Mouse (Mus musculus): ENCODE measurements around the gene Plekhf1.

Gene Plekhf1

DNA sequence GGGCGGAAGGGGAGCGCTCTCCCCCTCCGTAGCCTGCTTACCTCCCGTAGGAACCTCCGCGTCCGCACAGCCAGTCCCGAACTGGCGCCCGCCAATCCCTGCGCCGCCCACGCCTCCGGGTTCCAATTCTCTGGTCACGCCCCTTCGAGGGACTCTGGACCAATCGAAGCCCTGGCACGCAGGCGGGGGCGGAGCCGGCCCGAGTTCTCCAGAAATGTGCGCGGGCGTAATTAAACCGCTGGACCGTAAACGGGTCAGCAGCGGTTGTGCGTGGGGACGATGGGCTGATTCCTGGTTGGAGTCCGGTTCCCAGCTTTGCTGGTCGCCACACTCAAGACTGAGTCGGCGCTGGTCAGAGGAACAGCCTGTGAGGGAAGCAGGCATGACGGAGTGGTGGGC lies at the start of gene Plekhf1:
Gene Plekhf1, minus strand, starts transcription at position 117 of the 399 bp plus-strand sequence.
- DNase-seq (ENCODE audit: extremely low read depth, low read depth): peak; percentile 75

DNA sequence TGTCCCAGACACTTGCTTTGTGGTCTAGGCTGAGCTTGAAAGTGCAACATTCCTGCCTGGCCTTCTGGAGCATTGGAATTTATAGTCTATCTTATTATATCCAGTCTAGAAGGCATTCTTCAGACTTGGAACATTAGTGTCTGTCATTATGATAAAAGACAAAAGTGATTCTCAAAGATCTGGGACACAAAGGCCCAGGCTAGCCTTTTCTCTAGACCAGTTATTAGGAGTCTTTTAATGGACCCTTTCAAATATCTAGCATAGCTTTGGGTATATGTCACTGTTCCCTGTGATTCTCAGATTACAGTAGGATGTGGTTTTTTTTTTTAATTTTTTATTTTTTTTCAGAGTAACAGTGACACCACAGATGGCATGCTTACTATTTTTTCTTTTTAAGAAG lies 44.7 kb upstream of the Plekhf1 start:
- no peak for DNase-seq (ENCODE audit: extremely low read depth, low read depth)

DNA sequence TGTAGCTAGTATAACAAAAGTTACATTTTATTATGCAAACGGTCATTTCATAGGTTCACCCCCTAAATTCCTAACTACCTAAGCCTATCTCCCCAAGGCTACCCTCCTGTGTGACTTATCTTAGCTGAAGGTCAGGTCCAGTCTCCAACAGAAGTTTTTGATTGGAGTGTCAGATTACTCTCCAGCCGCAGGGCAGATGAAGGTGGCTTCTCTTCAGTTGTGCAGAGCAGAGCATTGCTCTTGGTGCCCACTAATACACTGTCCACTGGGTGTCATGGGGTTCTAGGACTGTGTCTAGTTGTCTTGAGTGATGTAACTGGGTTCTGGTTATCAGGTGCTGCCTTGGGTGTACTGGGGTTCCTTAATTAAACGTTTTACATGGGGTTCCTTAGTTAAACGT lies 44.0 kb upstream of the Plekhf1 start:
- no peak for DNase-seq (ENCODE audit: extremely low read depth, low read depth)

DNA sequence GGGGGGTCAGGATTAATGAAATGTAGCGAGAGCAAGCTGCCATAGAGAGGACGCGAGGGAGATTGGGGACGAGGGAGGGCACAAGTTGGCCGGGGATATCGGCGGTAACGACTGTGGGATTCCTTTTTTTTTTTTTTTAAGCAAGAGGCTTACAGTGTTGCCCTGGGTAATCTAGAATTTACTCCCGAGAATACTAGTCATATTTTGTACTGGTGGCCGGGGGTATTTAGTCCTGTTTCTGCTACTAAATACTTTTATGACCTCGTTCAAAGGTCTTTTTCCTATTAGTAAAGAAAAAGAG lies 43.6 kb upstream of the Plekhf1 start:
- DNase-seq (ENCODE audit: extremely low read depth, low read depth): no peak

DNA sequence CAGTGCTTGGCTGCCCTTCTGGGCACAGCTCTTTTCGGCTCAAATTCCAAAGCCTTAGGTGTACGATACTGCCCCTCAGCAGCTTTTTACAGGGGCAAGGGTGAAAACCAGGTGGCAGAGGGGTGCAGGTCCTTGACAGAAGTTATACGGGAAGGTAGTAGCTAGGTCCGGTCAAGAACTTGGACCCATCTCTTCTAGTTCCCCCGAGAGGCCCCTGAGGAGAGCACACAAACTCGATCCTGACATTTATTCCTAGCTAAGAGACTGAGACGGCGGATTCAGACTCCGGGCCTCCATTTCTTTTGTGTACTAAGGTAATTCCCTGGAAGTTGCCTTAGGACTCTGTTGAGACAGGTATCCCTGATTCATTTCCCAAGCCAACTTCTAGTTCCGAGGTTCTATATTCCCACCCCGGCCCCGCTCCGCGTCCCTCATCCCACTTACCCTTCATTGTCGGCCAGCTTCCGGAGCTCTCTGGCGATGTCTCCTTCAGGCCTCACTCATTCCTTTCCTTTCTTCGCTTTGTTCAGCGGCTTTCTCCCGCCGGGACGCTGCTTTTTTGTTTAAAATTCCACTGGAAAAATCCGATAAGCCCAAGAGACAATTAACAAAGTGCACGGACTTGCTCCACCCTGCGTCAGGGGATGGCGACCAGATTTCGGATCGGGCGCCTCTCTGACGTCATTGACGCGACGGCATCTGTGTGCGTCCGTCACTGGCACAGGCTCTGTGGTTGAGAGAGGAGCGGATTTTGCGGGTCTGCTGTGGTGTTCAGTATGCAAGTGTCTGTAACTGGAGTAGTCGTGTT lies 43.1 kb upstream of the Plekhf1 start, which contains the start of gene Pop4:
Gene Pop4, minus strand, starts transcription at position 721 of the 808 bp plus-strand sequence.
- DNase-seq (ENCODE audit: extremely low read depth, low read depth): peak; percentile 70

DNA sequence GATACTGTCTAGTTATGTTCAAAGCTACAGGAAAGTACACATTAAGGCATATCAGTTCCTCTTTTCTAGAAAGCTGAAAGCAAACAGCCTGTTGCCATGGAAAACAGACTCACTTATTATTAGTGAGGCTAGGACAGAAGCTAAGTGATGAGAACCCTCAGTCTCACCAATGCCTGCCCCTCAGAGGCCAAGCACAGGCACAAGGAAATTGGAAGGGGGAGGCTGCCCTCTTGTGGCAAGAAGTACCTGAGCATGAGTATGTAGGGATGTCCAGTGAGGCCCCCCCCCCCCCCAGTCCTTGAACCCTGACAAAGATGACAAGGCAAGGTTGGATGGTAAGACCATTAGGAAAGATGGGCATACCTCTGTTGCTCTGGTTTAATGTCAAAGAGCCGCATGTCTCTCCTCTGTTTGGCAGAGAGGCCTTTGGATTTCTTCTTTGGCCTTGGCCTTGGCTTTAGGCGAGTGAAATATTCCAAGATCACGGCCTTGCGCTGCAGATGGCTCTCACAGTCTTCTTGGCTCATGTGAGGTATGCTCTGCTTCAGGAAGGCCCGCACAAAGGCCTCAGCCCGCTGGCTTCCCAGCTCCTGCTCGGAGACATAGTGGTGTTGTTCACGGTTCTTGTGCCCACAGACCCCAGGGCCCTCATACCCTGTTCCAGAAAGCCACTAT lies 39.3 kb upstream of the Plekhf1 start:
- DNase-seq (ENCODE audit: extremely low read depth, low read depth): no peak

DNA sequence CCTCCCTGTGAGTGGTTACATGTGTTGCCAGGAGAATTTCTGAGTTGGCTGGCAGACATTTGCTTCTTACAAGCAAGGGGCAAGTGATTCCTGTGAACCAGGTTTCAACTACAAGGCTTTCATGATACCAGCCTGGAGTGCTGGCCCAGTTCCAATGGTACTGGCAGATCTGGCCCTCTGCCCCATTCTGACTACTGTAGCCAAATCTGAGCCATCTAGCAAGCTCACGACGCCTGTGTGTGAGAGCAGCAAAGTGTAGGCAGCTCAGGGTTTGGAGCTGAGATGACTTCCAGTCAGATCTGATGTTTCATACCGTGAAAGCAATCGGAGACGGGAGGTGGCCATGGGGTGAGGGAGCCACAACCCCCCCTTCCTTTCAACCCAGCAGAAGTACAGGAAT lies 34.6 kb upstream of the Plekhf1 start:
- no peak for DNase-seq (ENCODE audit: extremely low read depth, low read depth)

DNA sequence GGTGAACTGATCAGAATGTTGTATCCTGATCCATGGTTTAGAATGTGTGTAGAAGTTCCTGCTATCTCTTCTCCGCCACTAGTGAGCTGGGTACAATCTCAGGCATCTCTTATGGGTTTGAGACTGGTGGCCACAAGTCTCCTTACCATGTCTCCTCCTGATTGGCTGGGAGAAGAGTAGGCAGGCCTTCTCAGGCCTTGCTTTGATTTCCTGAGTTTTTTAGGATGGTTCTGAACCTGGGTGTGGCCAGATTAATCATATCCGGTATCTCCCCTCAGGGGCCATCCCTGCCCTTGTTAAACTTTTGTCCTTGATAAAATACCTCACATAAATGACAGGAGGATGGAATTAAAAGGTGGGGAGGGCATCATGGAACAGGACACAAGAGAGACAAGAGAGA lies 31.8 kb upstream of the Plekhf1 start:
- no peak for DNase-seq (ENCODE audit: extremely low read depth, low read depth)

DNA sequence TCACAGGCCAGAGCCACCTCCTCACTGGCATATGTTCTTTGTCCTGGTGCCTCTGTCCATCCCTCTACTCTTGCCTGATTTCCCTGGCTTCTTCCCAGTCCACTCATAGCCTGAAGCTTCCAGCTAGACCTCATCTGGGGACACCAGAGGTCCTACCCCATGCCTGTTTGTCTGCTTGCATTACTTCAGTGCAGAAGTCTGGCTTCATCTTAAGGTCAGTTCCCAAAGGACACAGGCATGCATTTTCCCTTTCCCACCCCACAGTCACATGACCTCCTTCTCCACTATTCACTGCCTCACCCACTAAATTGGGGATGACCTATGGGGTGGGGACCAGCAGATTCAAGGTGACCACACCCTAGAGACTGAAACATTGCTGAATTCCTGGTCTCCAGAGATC lies 25.6 kb upstream of the Plekhf1 start:
- no peak for DNase-seq (ENCODE audit: extremely low read depth, low read depth)

DNA sequence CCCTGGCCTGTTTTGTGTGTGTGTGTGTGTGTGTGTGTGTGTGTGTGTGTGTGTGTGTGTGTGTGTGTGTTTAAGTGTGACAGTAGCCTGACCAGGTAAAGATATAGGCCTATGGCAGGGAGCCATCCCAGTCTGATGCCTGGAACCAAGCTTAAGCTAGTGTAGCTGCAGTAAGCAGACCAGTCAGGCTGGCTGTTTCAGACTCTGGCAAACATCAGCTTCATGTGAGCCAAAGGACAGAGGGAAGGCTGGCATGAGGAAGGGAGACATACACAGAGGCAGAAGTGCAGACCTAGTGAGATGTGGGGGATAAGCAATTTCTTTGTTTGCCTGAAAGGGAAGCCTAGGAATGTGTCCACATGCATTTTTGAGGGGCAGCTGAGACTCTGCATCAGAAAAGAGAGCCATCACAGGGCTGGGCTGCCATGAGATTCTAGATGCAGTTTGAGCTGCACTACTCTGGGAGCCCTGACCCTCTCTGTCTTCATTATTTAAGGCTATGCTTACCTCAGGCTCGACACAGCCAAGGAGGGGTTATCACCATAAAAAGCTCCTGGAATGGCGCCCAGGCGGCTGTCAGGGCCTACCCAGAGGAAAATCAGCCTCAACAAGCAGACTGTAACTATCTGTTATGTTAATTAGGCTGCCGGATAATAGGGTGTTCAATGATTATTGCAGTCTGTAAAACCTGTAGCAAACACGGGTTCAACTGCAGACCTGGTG lies 23.8 kb upstream of the Plekhf1 start:
- DNase-seq (ENCODE audit: extremely low read depth, low read depth): no peak

DNA sequence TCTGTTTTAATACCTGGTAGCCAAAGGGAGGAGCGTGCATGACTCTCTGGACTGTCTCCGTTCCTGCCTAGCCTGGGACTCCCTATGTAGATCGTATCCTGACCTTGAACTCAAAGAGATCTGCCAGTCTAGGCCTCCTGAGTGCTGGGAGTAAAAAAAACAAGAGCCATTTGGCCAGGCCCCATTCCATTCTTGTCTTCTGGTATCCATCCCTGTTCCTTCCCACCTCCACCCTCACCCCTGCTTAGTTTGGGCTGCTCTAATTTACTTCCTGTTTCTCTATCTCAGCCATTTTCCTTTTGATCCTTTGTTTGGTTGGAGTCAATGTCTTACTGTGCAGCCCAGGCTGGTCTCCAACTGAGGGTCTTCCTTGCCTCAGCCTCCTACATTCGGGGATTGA lies 14.6 kb upstream of the Plekhf1 start:
- no peak for DNase-seq (ENCODE audit: extremely low read depth, low read depth)

DNA sequence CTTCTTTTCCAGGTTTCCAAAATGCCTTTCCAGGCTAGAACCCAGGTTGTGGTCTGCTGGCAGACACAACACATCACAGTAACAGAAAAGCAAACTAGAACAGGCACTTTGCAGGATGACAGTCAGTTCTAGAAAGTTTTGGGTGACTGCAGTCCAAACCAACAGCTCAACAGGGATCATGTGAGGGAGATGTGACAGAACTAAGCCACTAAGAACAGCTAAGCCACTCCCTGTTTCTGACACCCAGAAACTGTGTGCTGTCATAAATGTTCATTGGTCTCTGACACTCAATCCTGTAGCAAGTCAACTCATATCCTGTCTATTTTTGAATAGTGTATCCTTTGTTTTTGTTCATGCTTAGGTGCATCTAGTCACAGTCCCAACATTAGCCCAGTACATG lies 9.3 kb upstream of the Plekhf1 start:
- DNase-seq (ENCODE audit: extremely low read depth, low read depth): no peak

DNA sequence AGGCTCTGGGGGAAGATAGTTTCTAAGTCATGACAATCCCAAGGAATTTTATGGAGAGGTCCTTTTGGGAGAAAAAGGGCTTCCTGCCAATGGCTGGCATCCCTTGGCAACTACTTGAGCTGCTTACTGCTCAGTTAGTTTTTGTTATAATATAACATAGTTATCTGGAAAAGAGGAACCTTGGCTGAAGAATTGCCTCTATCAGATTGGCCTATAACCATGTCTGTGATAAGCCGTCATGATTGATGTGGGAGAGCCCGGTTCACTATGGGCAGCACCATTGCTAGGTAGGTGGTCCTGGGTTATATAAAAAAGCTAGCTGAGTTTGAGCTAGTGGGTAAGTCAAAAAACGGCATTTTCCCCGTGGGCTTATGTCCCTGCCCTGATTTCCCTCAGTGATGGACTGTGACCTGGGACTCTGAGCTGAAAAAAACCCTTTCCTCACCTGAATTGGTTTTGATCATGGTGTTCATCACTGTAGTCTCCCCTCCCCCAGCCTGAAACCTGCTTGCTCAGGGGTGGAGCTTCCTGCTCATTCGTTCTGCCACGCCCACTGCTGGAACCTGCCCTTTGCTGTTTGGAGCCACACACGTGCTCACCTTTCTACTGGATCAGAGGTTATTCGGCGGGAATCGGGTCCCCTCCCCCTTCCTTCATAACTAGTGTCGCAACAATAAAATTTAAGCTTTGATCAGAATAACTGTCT lies 8.7 kb upstream of the Plekhf1 start:
- no peak for DNase-seq (ENCODE audit: extremely low read depth, low read depth)

DNA sequence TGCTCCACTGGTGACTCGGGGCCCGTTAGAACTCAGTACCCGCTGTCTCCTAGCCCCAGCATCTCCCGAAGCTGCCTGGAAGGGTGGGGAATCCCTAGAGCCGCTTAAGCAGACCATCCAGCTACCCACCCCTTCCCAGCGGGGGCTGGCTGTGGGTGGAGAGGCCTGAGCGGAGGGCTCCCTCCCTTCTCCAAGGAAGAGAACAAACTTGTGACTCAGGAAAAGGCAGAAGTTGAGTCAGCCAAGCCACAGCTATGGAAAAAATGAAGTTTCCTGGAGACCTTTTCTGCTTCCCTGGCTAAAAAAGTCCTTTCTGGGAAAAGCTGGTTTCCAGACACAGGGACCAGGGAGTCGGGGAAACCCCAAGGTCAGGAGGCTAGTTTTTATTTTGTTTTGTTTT lies 2.5 kb upstream of the Plekhf1 start:
- DNase-seq (ENCODE audit: extremely low read depth, low read depth): no peak

DNA sequence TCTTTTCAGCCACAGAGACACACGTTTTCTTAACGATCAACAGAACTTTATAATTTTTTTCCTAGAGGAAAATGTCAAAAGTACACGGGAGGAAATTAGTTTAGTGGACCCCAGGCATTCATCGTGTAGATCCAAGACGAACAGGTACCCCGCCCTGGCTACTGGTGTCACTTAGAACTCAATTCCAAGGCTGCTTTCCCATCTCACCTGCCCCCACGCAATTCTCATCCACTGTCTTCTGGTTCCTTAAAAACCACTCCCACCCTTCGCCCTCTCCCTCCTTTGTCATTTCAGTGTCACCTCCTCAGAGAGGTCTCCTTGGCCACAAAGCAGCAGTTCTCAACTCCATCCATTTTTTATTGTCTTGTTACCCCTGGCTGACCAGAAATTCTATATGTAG lies 513 bp upstream of the Plekhf1 start:
- no peak for DNase-seq (ENCODE audit: extremely low read depth, low read depth)

DNA sequence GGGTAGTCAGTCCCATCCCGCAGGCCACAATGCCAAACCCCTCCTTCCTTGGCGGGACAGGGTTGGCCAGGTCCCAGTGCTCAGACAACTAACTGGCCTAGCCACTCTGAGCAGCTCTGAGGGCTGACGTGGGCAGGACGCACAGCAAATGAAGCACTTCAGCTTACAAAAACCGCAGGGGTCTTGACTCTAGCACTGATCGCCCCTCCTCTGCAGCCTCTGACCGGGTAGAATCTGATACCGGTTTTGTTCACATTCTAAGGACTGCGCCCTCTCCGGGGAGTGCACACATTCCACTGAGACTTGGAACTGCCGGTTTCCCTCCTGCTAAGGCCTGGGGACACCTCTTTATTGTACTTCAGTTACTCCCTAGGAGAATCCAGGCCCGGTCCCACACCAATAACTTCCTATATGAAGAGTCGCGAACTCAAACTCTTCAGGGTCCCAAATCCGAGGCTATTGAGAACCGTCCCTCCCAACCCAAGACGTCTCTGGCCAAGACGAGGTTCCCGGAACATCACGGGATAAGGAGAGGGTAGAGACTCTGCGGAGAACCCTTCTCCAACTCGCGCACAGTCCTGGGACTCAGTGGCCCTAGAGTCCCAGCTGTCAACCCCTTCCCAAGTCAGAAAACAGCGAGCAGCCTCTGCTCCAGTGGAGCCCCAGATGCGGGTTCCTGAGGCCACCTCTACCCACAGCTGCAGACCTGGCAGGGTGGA lies 476 bp downstream of the Plekhf1 start:
- peak; percentile 45 for DNase-seq (ENCODE audit: extremely low read depth, low read depth)

DNA sequence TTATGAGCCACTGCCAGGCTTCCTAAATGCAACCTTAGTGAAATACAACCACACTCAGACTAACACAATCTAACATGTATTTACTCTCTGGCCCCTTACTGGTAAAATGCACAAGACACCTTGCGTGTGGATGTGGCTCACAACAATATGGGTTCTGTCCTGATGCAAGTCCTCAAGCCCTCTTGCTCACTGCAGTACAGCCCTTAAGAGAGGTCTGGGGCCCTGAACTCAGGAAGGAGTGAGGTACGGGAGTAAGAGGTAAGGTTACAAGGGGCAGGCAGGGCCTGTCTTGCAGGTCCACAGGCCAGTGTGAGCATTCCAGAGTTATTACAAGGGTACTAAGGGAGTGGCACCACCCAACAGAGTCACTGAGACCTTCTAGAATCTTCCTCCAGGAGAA lies 1.6 kb downstream of the Plekhf1 start:
- no peak for DNase-seq (ENCODE audit: extremely low read depth, low read depth)

DNA sequence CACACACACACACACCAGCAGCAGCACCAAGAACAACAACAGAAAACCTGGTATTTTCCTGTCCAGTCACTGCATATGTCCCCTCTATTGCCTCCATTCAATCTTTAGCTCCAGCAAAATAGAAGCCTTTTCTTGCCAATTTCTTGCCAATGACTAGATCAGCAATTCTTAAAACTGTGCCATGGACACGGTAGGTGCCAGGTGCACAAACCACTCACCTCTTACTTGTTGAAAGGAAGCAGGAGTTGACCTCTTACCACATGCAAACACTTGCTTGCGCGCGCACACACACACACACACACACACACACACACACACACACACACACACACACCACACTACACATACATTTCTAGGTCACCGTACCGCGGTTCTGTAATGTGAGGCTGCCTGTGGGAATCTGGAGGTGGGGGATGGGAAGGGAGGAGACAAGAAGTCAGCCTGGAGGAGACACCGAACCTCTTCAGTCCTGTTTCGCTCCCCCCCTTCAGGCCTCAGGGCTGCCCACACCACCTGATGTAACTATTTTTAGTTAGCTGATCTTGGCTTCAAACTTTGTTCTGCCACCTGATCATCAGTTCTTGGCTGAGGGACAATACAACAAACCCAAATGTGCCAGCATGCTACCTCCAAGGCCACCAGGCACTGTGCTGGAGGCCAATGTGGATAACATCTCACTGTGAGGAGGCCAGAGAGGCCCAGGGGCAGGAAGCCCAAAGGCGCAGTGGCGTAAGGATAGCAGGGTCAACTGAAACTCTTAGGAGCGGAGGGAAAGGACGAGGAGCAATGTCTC lies 3.0 kb downstream of the Plekhf1 start:
- DNase-seq (ENCODE audit: extremely low read depth, low read depth): no peak

DNA sequence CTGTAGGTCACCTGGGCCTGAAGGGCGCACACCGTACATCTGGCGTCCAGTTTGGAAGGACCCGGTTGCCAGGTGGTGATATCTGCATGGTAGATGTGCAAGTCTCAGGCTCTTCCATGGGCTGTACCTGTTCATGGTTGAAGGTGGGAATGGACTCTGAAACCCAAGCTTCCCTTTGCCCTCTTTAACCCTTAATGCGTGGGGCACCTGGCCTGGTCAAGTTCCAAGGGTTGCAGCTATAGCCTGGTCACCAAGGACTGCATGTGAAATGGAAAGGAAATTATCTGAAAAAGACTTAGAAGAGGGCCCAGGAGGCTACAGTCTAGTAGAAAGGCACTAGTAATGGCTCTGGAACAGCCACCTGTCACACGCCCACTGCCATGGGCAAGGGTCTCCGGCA lies 7.0 kb downstream of the Plekhf1 start:
- no peak for DNase-seq (ENCODE audit: extremely low read depth, low read depth)

DNA sequence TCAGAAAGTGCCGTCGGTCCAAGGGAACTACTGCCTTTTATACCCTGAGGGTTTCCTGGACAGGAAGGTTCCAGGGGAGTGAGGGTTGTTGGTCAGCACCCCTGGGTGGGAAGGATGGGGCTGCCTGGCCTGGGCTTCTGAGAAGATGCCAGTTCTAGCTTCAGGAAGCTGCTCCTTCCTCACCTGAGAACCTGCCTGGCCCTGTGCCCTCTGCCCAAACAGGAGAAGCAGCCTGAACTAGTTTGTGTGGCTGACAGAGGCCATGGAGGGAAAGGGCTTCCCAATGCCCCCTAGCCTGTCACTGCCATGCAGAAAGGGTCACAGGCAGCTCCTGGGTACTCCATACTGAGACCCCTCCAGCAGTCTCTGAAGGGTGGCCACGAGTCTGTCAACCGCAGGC lies 8.3 kb downstream of the Plekhf1 start:
- no peak for DNase-seq (ENCODE audit: extremely low read depth, low read depth)

Data from MEL-GATA-1-ER (cell line).